Mouse (Mus musculus): Measurements from ENCODE around the gene Fam162a.

DNA sequence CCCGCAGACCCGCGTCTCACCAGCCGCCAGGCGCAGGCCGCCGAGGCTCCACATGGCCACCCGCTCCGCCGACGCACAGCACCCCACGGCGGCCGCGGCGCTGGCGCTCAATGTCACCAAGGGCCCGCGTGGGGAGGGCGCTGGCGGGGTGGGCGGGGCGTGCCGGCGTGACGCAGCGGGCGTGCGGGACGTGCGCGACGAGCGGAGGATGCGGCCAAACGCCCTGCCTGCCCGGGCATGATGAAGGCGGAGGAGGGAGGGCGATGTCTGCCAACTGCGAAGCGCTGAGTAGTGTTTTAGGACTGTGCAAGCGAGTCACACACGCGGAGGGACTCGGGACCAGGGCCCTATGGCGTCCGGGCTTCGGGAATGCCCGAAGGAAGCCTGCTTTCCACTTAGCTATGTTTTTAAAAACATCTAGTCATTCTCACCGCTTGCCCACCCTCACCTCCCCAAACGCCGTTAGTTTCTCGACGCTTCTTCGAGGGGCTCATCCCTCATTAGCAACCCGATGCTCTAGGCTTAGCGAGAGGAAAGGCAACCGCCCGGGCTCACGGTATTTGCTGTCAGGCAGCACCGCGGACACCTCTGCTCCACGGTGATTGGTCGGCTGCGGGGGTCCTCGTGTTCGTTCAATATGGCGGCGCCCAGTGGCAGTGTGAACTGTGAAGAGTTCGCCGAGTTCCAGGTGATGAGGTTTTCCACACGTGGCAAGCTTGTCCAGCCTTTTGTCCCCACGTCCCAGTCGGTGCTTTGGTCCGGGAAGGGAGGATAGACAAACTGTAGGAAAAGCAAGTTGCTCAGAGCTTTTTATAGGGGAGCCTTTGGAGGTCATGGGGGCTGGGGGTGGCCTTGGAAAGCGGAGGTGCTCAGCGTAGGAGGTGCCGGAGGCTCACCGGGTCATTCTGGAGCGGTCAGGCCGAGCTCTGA lies at the start of gene Fam162a, which contains the start of gene Ccdc58:
- TF ChIP-seq POLR2AphosphoS5 (IDR thresholded peaks at IDR 0.05; ENCODE audit: insufficient replicate concordance, low read depth, low read length) (peak; percentile 17; the same call in 1 of the 2 replicates), CTCF (IDR thresholded peaks at IDR 0.05; ENCODE audit: low read depth, low read length) (no peak), GATA2 (IDR thresholded peaks at IDR 0.05; ENCODE audit: borderline replicate concordance, low read depth, low read length) (no peak), TAL1 (conservative IDR thresholded peaks at IDR 0.05; ENCODE audit: low read depth, low read length) (no peak)

Data from G1E (cell line).